Mouse (Mus musculus) intestine, postnatal 0 days (tissue): ENCODE measurements around the gene Fcgr4. TPM values are rescaled to one million over a fixed set of nuclear protein-coding genes. Genes with fewer than 3 reads are reported as not detected.
"Not testable (repeated sequence)": the region's sequence is repeated elsewhere in the genome, so short reads cannot be mapped to it uniquely, and the experiment has no call there.

ENCODE experiments used
- ATAC-seq: fragments of 200-750 bp; cut with Nextera tagmentation; 2 replicates; pipeline ENCODE4 v1.8.0; 2017; ENCODE audit warnings: mild to moderate bottlenecking, moderate TSS enrichment, moderate library complexity
- H3K27ac ChIP-seq: fragments of 300-500 bp; sonication (generic); 2 replicates; pipeline ENCODE4 v1.5.1; 2014; ENCODE audit warnings: mild to moderate bottlenecking, low read depth, low read length, moderate library complexity
- H3K27me3 ChIP-seq: fragments of 300-500 bp; sonication (generic); replicated peaks from 2 replicates; pipeline ENCODE4 v1.6.1; 2014; ENCODE audit warnings: low read length, mixed read lengths; ENCODE audit not compliant: control insufficient read depth, insufficient read depth
- H3K36me3 ChIP-seq: fragments of 300-500 bp; sonication (generic); 2 replicates; pipeline ENCODE4 v1.6.1; 2014; ENCODE audit warnings: mild to moderate bottlenecking, moderate library complexity; ENCODE audit not compliant: control insufficient read depth, insufficient read depth
- H3K4me1 ChIP-seq: fragments of 300-500 bp; sonication (generic); replicated peaks from 2 replicates; pipeline ENCODE4 v1.6.1; 2014; ENCODE audit warnings: antibody characterized with exemption, low read length, mixed read lengths; ENCODE audit not compliant: control insufficient read depth, insufficient read depth
- H3K4me2 ChIP-seq: fragments of 300-500 bp; sonication (generic); replicated peaks from 2 replicates; pipeline ENCODE4 v1.6.1; 2014; ENCODE audit warnings: low read depth, mild to moderate bottlenecking, moderate library complexity
- H3K4me3 ChIP-seq: fragments of 300-500 bp; sonication (generic); 2 replicates; pipeline ENCODE4 v1.5.1; 2014; ENCODE audit warnings: low read depth, low read length
- H3K9ac ChIP-seq: fragments of 300-500 bp; sonication (generic); 2 replicates; pipeline ENCODE4 v1.6.1; 2014; ENCODE audit warnings: mild to moderate bottlenecking, low read depth, low read length
- H3K9me3 ChIP-seq: fragments of 300-500 bp; sonication (generic); 2 replicates; pipeline ENCODE4 v1.6.1; 2016; ENCODE audit warnings: mixed run types; ENCODE audit not compliant: control insufficient read depth
- CTCF ChIP-seq: sonication (generic); IDR thresholded peaks from 2 replicates; pipeline ENCODE4 v1.5.1; 2016; ENCODE audit warnings: low read depth, mild to moderate bottlenecking, control low read depth, antibody characterized with exemption, moderate library complexity
- WGBS: fragments of 180-500 bp; shearing (Covaris S2); extraction: QIAGEN DNeasy Blood & Tissue Kit; methylation state at CpG from one replicate; pipeline ENCODE4 v1.1.7; 2014; 5-methylcytosine and 5-hydroxymethylcytosine counted together
- microRNA-seq: library from miRNA; unstranded; fragments of <30 nt; microRNA quantifications from one replicate; pipeline ENCODE4, GENCODE M21; 2016
- polyA plus RNA-seq: library from polyadenylated mRNA; unstranded; fragments of >200 nt; fragmentation: Nextera tagmentation; extraction: Ambion mirVana; gene quantifications from 2 replicates; pipeline ENCODE4 v1.2.1, GENCODE M21; 2015

The Fcgr4 gene
- polyA plus RNA-seq, 1 experiment from 2014 or later: 3.7 TPM

GRCm38 (mm10) chr1:171074283-171074682 lies 55.6 kb downstream of the Fcgr4 start:
- peaks cover 16% of the 10 kb centered on the region for H3K27me3 ChIP-seq
- H3K9ac ChIP-seq, H3K36me3 ChIP-seq, H3K9me3 ChIP-seq, H3K4me1 ChIP-seq, ATAC-seq, H3K4me3 ChIP-seq, H3K4me2 ChIP-seq, H3K27ac ChIP-seq: not testable (repeated sequence)
- WGBS: 25% methylated on average over 4 of the region's 10 CpGs

GRCm38 (mm10) chr1:171076176-171076575 lies 57.5 kb downstream of the Fcgr4 start:
- 74% methylated on average over 3 of the region's 5 CpGs for WGBS
- not testable (repeated sequence) for H3K4me1 ChIP-seq, H3K36me3 ChIP-seq, H3K4me3 ChIP-seq, H3K27ac ChIP-seq, ATAC-seq, H3K9me3 ChIP-seq, H3K4me2 ChIP-seq, H3K9ac ChIP-seq
- peaks cover 11% of the 10 kb centered on the region; the same call in 1 of the 2 replicates for H3K27me3 ChIP-seq

GRCm38 (mm10) chr1:171077192-171077591 lies 58.5 kb downstream of the Fcgr4 start:
- H3K4me2 ChIP-seq, H3K4me1 ChIP-seq, ATAC-seq, H3K36me3 ChIP-seq, H3K27ac ChIP-seq, H3K9ac ChIP-seq, H3K9me3 ChIP-seq, H3K4me3 ChIP-seq: not testable (repeated sequence)
- WGBS: 42% methylated on average over 5 of the region's 5 CpGs
- peaks cover 13% of the 10 kb centered on the region; the same call in 1 of the 2 replicates for H3K27me3 ChIP-seq

GRCm38 (mm10) chr1:171077955-171078354 lies 59.2 kb downstream of the Fcgr4 start:
- H3K27ac ChIP-seq, H3K36me3 ChIP-seq, H3K9ac ChIP-seq, H3K9me3 ChIP-seq, H3K4me3 ChIP-seq, H3K4me1 ChIP-seq: not testable (repeated sequence)
- peak overlapping the region; percentile 45; the same call in 1 of the 2 replicates for H3K4me2 ChIP-seq
- peak; percentile 13 for ATAC-seq
- TF ChIP-seq CTCF: 0 out of 2 replicates have a peak, but pooled peaks have one; percentile 6
- under 1% methylated on average over 15 of the region's 27 CpGs for WGBS
- peaks cover 13% of the 10 kb centered on the region; the same call in 1 of the 2 replicates for H3K27me3 ChIP-seq

- H3K4me1 ChIP-seq, H3K4me3 ChIP-seq, H3K9me3 ChIP-seq, ATAC-seq, H3K36me3 ChIP-seq, H3K27ac ChIP-seq, H3K9ac ChIP-seq: not testable (repeated sequence)
- Histone ChIP-seq H3K27me3 (peaks cover 13% of the 10 kb centered on the region; the same call in 1 of the 2 replicates), H3K4me2 (peak overlapping the region; percentile 4; the same call in 1 of the 2 replicates)
- 22% methylated on average over 11 of the region's 12 CpGs for WGBS
These were observed 59.7 kb downstream of the Fcgr4 start for GRCm38 (mm10) chr1:171078419-171078818.

GRCm38 (mm10) chr1:171079345-171079744 lies 60.6 kb downstream of the Fcgr4 start:
- not testable (repeated sequence) for H3K4me1 ChIP-seq, H3K4me2 ChIP-seq, H3K27me3 ChIP-seq, H3K27ac ChIP-seq, H3K4me3 ChIP-seq, H3K9me3 ChIP-seq, H3K9ac ChIP-seq, H3K36me3 ChIP-seq
- peak; percentile 66 for ATAC-seq
- WGBS: no CpG with 5 or more reads among the region's 35 CpGs

Small RNAs within 50 kb of the gene (microRNA-seq; reads per million reads assigned to microRNA genes)
- gene Gm27552: not detected
- 3.0 reads per million, percentile 4 among the genes with 10 or more reads in this experiment for gene Mir6546

Other genes with a start within 250 kb of the Fcgr4 start
- gene Atf6, start 151.1 kb upstream of the Fcgr4 start, polyA plus RNA-seq: 5.4 and 6.2 TPM in 2 replicates
- 9.5 and 9.7 TPM in 2 replicates for gene Gm26620, start 133.9 kb upstream of the Fcgr4 start, polyA plus RNA-seq
- gene Dusp12, start 133.4 kb upstream of the Fcgr4 start, polyA plus RNA-seq: 65.1 and 79.2 TPM in 2 replicates
- 0.12 and 0.20 TPM in 2 replicates for gene Fcrlb, start 106.0 kb upstream of the Fcgr4 start, polyA plus RNA-seq
- 0.13 TPM in 1 of 2 replicates, not detected in the other for gene Fcrla, start 91.3 kb upstream of the Fcgr4 start, polyA plus RNA-seq
- gene Fcgr2b, start 42.4 kb upstream of the Fcgr4 start, polyA plus RNA-seq: 1.8 and 3.1 TPM in 2 replicates
- gene Fcgr3, start 46.0 kb downstream of the Fcgr4 start, polyA plus RNA-seq: 13.9 and 15.8 TPM in 2 replicates
- 1.9 and 2.9 TPM in 2 replicates for gene Cfap126, start 95.0 kb downstream of the Fcgr4 start, polyA plus RNA-seq
- 439 and 453 TPM in 2 replicates for gene Sdhc, start 131.7 kb downstream of the Fcgr4 start, polyA plus RNA-seq
- 0.80 and 1.1 TPM in 2 replicates for gene Mpz, start 131.8 kb downstream of the Fcgr4 start, polyA plus RNA-seq
- 29.1 and 29.9 TPM in 2 replicates for gene Pcp4l1, start 177.3 kb downstream of the Fcgr4 start, polyA plus RNA-seq
- gene Nr1i3, start 195.1 kb downstream of the Fcgr4 start, polyA plus RNA-seq: 30.9 and 38.9 TPM in 2 replicates
- 14.7 and 16.5 TPM in 2 replicates for gene Tomm40l, start 203.6 kb downstream of the Fcgr4 start, polyA plus RNA-seq
- 9.2 and 14.1 TPM in 2 replicates for gene Apoa2, start 206.1 kb downstream of the Fcgr4 start, polyA plus RNA-seq
- 47.7 and 54.0 TPM in 2 replicates for gene Fcer1g, start 215.4 kb downstream of the Fcgr4 start, polyA plus RNA-seq
- 2.0 and 2.8 TPM in 2 replicates for gene Adamts4, start 231.5 kb downstream of the Fcgr4 start, polyA plus RNA-seq
- 249 and 255 TPM in 2 replicates for gene Ndufs2, start 232.5 kb downstream of the Fcgr4 start, polyA plus RNA-seq